8 mouse cellular contexts compared by ENCODE assay signal in genomic region chr8:9772519-9772840, GRCm38 (mm10). TPM values are rescaled to one million over a fixed set of nuclear protein-coding genes. Genes with fewer than 3 reads are reported as not detected.
DNase-seq lines count a peak whose midpoint lies in the region; ATAC-seq lines count a peak whose summit lies in the region.

No protein-coding gene starts in this region.

- WGBS in heart, embryonic 12.5 days: 5% methylated on average over 6 of the region's 6 CpGs
- 2% methylated on average over 6 of the region's 6 CpGs for WGBS in hindbrain, embryonic 14.5 days
- 3% methylated on average over 6 of the region's 6 CpGs for WGBS in limb, embryonic 11.5 days

- no peak for ATAC-seq in heart, embryonic 12.5 days (ENCODE audit: insufficient number of reproducible peaks, low FRiP score)
- peak; percentile 83 for ATAC-seq in hindbrain, embryonic 14.5 days (ENCODE audit: low FRiP score)
- peak; percentile 35; the same call in 1 of the 2 replicates for ATAC-seq in limb, embryonic 11.5 days (ENCODE audit: insufficient number of reproducible peaks, low FRiP score, low TSS enrichment, low read depth)
- ATAC-seq in granulocyte monocyte progenitor cell, adult 5-6 weeks (replicated peaks; ENCODE audit: poor library complexity, severe bottlenecking): no peak

- H3K27ac ChIP-seq in heart, embryonic 12.5 days (ENCODE audit: poor library complexity, severe bottlenecking): no peak overlapping the region
- peak overlapping the region; percentile 95 for H3K27ac ChIP-seq in hindbrain, embryonic 14.5 days
- no peak overlapping the region for H3K27ac ChIP-seq in limb, embryonic 11.5 days (replicated peaks; ENCODE audit: low read depth, low read length)

- intact Hi-C loops in heart, postnatal 25 days (cut with DNase I): no loop called here

- peak overlapping the region; percentile 99 for H3K4me2 ChIP-seq in heart, embryonic 12.5 days
- peak overlapping the region; percentile 57 for H3K4me2 ChIP-seq in hindbrain, embryonic 14.5 days (replicated peaks)
- no peak overlapping the region; the same call in 1 of the 2 replicates for H3K4me2 ChIP-seq in limb, embryonic 11.5 days (ENCODE audit: low read depth, severe bottlenecking)

- peaks cover 18% of the 10 kb centered on the region for H3K4me1 ChIP-seq in heart, embryonic 12.5 days (replicated peaks)
- H3K4me1 ChIP-seq in hindbrain, embryonic 14.5 days (replicated peaks; ENCODE audit: control insufficient read depth, insufficient read depth, low read length): peaks cover 7% of the 10 kb centered on the region; the same call in 1 of the 2 replicates
- peaks cover 8% of the 10 kb centered on the region; the same call in 1 of the 2 replicates for H3K4me1 ChIP-seq in limb, embryonic 11.5 days (ENCODE audit: control insufficient read depth, insufficient read depth, low read length)

- H3K27me3 ChIP-seq in heart, embryonic 12.5 days (replicated peaks): peaks cover 54% of the 10 kb centered on the region
- no peaks in the 10 kb centered on the region for H3K27me3 ChIP-seq in hindbrain, embryonic 14.5 days (ENCODE audit: control insufficient read depth, insufficient read depth, low read length)
- H3K27me3 ChIP-seq in limb, embryonic 11.5 days (ENCODE audit: control insufficient read depth, insufficient read depth, low read length): peaks cover 45% of the 10 kb centered on the region

- no peak for DNase-seq in heart, postnatal 25 days (ENCODE audit: low spot score)
- DNase-seq in cerebellum, postnatal 36 days: peak; percentile 49 to 51
- peak; percentile 73 for DNase-seq in hindbrain, embryonic 14.5 days (ENCODE audit: low spot score)
- no peak for DNase-seq in limb, embryonic 11.5 days (ENCODE audit: low spot score)
- peak; percentile 47 for DNase-seq in right cerebral cortex, postnatal 14 days
- no peak for DNase-seq in gastrocnemius, adult 18-20 months (ENCODE audit: low spot score)

- H3K4me3 ChIP-seq in heart, embryonic 12.5 days: peak overlapping the region; percentile 76
- peak overlapping the region; percentile 84 for H3K4me3 ChIP-seq in hindbrain, embryonic 14.5 days (replicated peaks; ENCODE audit: low read length)
- H3K4me3 ChIP-seq in limb, embryonic 11.5 days (ENCODE audit: low read depth, low read length): no peak overlapping the region

- no peak overlapping the region for H3K9ac ChIP-seq in heart, embryonic 12.5 days
- peak overlapping the region; percentile 89 for H3K9ac ChIP-seq in hindbrain, embryonic 14.5 days
- H3K9ac ChIP-seq in limb, embryonic 11.5 days (ENCODE audit: low read length): no peak overlapping the region

- no peaks in the 10 kb centered on the region; the same call in 1 of the 2 replicates for H3K9me3 ChIP-seq in heart, embryonic 12.5 days (replicated peaks)
- H3K9me3 ChIP-seq in hindbrain, embryonic 14.5 days (ENCODE audit: control insufficient read depth, low read length): no peaks in the 10 kb centered on the region
- H3K9me3 ChIP-seq in limb, embryonic 11.5 days (ENCODE audit: control insufficient read depth, low read length): no peaks in the 10 kb centered on the region

- no peaks in the 10 kb centered on the region for H3K36me3 ChIP-seq in heart, embryonic 12.5 days
- no peaks in the 10 kb centered on the region for H3K36me3 ChIP-seq in hindbrain, embryonic 14.5 days (replicated peaks; ENCODE audit: control insufficient read depth, insufficient read depth)
- no peaks in the 10 kb centered on the region for H3K36me3 ChIP-seq in limb, embryonic 11.5 days (ENCODE audit: control insufficient read depth, insufficient read depth, low read length)

RNA-seq across cellular contexts. Expression of gene Fam155a, which starts 1.5 kb away (rescaled TPM):
- polyA plus RNA-seq in heart, embryonic 12.5 days (2016; fragmentation: Nextera tagmentation; extraction: Ambion mirVana): 0.13 and 0.18 TPM in 2 replicates
- not detected for total RNA-seq in heart, postnatal 25 days (2021)
- 28.7 and 30.6 TPM in 2 replicates for polyA plus RNA-seq in hindbrain, embryonic 14.5 days (2014; fragmentation: Nextera tagmentation; extraction: Ambion mirVana)
- 0.15 and 0.33 TPM in 2 replicates for polyA plus RNA-seq in limb, embryonic 11.5 days (2014; fragmentation: Nextera tagmentation; extraction: Ambion mirVana)
- not detected for total RNA-seq in gastrocnemius, adult 18-20 months (2021)
- total RNA-seq in granulocyte monocyte progenitor cell, adult 5-6 weeks (2014; fragmentation: Nextera tagmentation): not detected in 2 replicates
- not detected in 2 replicates for total RNA-seq in granulocyte monocyte progenitor cell, adult 5-6 weeks (2017)

Comparison
In these comparisons a context has a peak if more than half of its experiments do, and no peak if none do; other contexts are left out.
1. ATAC-seq: peak in hindbrain, embryonic 14.5 days (single experiment) and limb, embryonic 11.5 days (single experiment); none in heart, embryonic 12.5 days (single experiment) and granulocyte monocyte progenitor cell, adult 5-6 weeks (single experiment).
2. DNase-seq: peak in cerebellum, postnatal 36 days (2 of 2), hindbrain, embryonic 14.5 days (single experiment) and right cerebral cortex, postnatal 14 days (single experiment); none in heart, postnatal 25 days (single experiment), limb, embryonic 11.5 days (single experiment) and gastrocnemius, adult 18-20 months (single experiment).